Mouse (Mus musculus) liver, postnatal 0 days (tissue): ENCODE data around the gene Ly6f. TPM values are rescaled to one million over a fixed set of nuclear protein-coding genes. Genes with fewer than 3 reads are reported as not detected.
"Not testable (repeated sequence)": the region's sequence is repeated elsewhere in the genome, so short reads cannot be mapped to it uniquely, and the experiment has no call there.

Experiments used
- ATAC-seq: fragments of 200-750 bp; cut with Nextera tagmentation; 2 replicates; pipeline ENCODE4 v1.8.0; 2017; ENCODE audit warnings: mild to moderate bottlenecking, moderate library complexity
- DNase-seq: peaks from one replicate; pipeline ENCODE4 v3.0.0-alpha.2; 2016
- H3K27ac ChIP-seq: fragments of 300-500 bp; sonication (generic); 2 replicates; pipeline ENCODE4 v1.5.1; 2014; ENCODE audit warnings: antibody characterized with exemption, moderate library complexity, mild to moderate bottlenecking, low read depth
- H3K27me3 ChIP-seq: fragments of 300-500 bp; sonication (generic); 2 replicates; pipeline ENCODE4 v1.6.1; 2014; ENCODE audit warnings: low read length, control low read depth, mixed read lengths; ENCODE audit not compliant: insufficient read depth
- H3K36me3 ChIP-seq: fragments of 300-500 bp; sonication (generic); replicated peaks from 2 replicates; pipeline ENCODE4 v1.6.1; 2014; ENCODE audit warnings: mild to moderate bottlenecking, control low read depth, low read length, moderate library complexity, mixed read lengths; ENCODE audit not compliant: insufficient read depth
- H3K4me1 ChIP-seq: fragments of 300-500 bp; sonication (generic); 2 replicates; pipeline ENCODE4 v1.6.1; 2014; ENCODE audit warnings: antibody characterized with exemption, mild to moderate bottlenecking, control low read depth; ENCODE audit not compliant: insufficient read depth
- H3K4me2 ChIP-seq: fragments of 300-500 bp; sonication (generic); 2 replicates; pipeline ENCODE4 v1.6.1; 2014; ENCODE audit warnings: low read depth, mild to moderate bottlenecking, low read length, moderate library complexity, mixed read lengths
- H3K4me3 ChIP-seq: fragments of 300-500 bp; sonication (generic); 2 replicates; pipeline ENCODE4 v1.5.1; 2014; ENCODE audit warnings: low read depth, low read length
- H3K9ac ChIP-seq: fragments of 300-500 bp; sonication (generic); replicated peaks from 2 replicates; pipeline ENCODE4 v1.6.1; 2014; ENCODE audit warnings: mild to moderate bottlenecking, moderate library complexity
- H3K9me3 ChIP-seq: fragments of 300-500 bp; sonication (generic); 2 replicates; pipeline ENCODE4 v1.6.1; 2016; ENCODE audit warnings: mild to moderate bottlenecking, control low read depth, low read length, mixed read lengths
- CTCF ChIP-seq: sonication (generic); IDR thresholded peaks from 2 replicates; pipeline ENCODE4 v1.5.1; 2016; ENCODE audit warnings: antibody characterized with exemption, low read depth
- EP300 ChIP-seq: IDR thresholded peaks from 2 replicates; pipeline ENCODE4 v1.6.1; 2016; ENCODE audit warnings: antibody characterized with exemption, low read depth, mild to moderate bottlenecking
- WGBS: fragments of 180-500 bp; shearing (Covaris S2); extraction: QIAGEN DNeasy Blood & Tissue Kit; methylation state at CpG from one replicate; pipeline ENCODE4 v1.1.7; 2014; ENCODE audit not compliant: insufficient replicate concordance; 5-methylcytosine and 5-hydroxymethylcytosine counted together
- polyA plus RNA-seq: library from polyadenylated mRNA; unstranded; fragments of >200 nt; fragmentation: Nextera tagmentation; extraction: Ambion mirVana; gene quantifications from 2 replicates; pipeline ENCODE4 v1.2.1, GENCODE M21; 2015

The Ly6f gene
- polyA plus RNA-seq, 1 experiment from 2014 or later, result not detected

GRCm38 (mm10) chr15:75271891-75272290 is 3.7 kb downstream of the Ly6f start:
- no peak overlapping the region for H3K27ac ChIP-seq
- TF ChIP-seq EP300 (no peak), CTCF (no peak)
- H3K36me3 ChIP-seq, result no peaks in the 10 kb centered on the region
- ATAC-seq (no peak), DNase-seq (no peak)
- H3K27me3 ChIP-seq, result no peaks in the 10 kb centered on the region
- H3K4me2 ChIP-seq, result no peak overlapping the region
- H3K4me3 ChIP-seq, result no peak overlapping the region
- no peak overlapping the region for H3K9ac ChIP-seq
- no peaks in the 10 kb centered on the region for H3K9me3 ChIP-seq
- WGBS, result 59% methylated on average over 3 of the region's 3 CpGs
- peaks cover 4% of the 10 kb centered on the region; the same call in 1 of the 2 replicates for H3K4me1 ChIP-seq

- WGBS, result 65% methylated on average over 5 of the region's 5 CpGs
- not testable (repeated sequence) for H3K36me3 ChIP-seq, DNase-seq
Measured at GRCm38 (mm10) chr15:75281991-75282390, 13.8 kb downstream of the Ly6f start.

GRCm38 (mm10) chr15:75286512-75286911 is 18.3 kb downstream of the Ly6f start:
- not testable (repeated sequence) for H3K4me3 ChIP-seq, DNase-seq, H3K36me3 ChIP-seq, H3K9me3 ChIP-seq, H3K27ac ChIP-seq, H3K9ac ChIP-seq, H3K4me1 ChIP-seq, H3K27me3 ChIP-seq, H3K4me2 ChIP-seq, ATAC-seq
- 78% methylated on average over 4 of the region's 4 CpGs for WGBS

More at GRCm38 (mm10) chr15:75281991-75282390, 13.8 kb downstream of the Ly6f start:
- H3K27ac ChIP-seq, H3K27me3 ChIP-seq, H3K4me1 ChIP-seq, H3K4me3 ChIP-seq, ATAC-seq, H3K4me2 ChIP-seq, H3K9ac ChIP-seq, H3K9me3 ChIP-seq: not testable (repeated sequence)

- DNase-seq, result no peak
- Histone ChIP-seq H3K27ac (no peak overlapping the region), H3K4me1 (no peaks in the 10 kb centered on the region), H3K9ac (no peak overlapping the region), H3K27me3 (no peaks in the 10 kb centered on the region), H3K9me3 (no peaks in the 10 kb centered on the region), H3K4me3 (no peak overlapping the region), H3K36me3 (no peaks in the 10 kb centered on the region), H3K4me2 (no peak overlapping the region)
- no peak for TF ChIP-seq CTCF
- TF ChIP-seq EP300, result no peak
- 67% methylated on average over 1 of the region's 1 CpGs for WGBS
- no peak for ATAC-seq
Measured at GRCm38 (mm10) chr15:75292377-75292776, 24.2 kb downstream of the Ly6f start.

GRCm38 (mm10) chr15:75293873-75294385 is 25.7 kb downstream of the Ly6f start:
- no peak overlapping the region for H3K9ac ChIP-seq
- no peaks in the 10 kb centered on the region for H3K36me3 ChIP-seq
- H3K4me3 ChIP-seq, result no peak overlapping the region
- no peaks in the 10 kb centered on the region for H3K9me3 ChIP-seq
- no peaks in the 10 kb centered on the region for H3K27me3 ChIP-seq
- no peak overlapping the region for H3K4me2 ChIP-seq
- 75% methylated on average over 7 of the region's 7 CpGs for WGBS
- ATAC-seq, result no peak
- no peak overlapping the region for H3K27ac ChIP-seq
- no peak for DNase-seq
- no peaks in the 10 kb centered on the region for H3K4me1 ChIP-seq
- no peak for TF ChIP-seq CTCF
- TF ChIP-seq EP300, result no peak

GRCm38 (mm10) chr15:75306101-75306500 is 37.9 kb downstream of the Ly6f start:
- Histone ChIP-seq H3K36me3 (no peaks in the 10 kb centered on the region), H3K9me3 (no peaks in the 10 kb centered on the region), H3K4me1 (no peaks in the 10 kb centered on the region), H3K4me2 (no peak overlapping the region), H3K9ac (no peak overlapping the region), H3K27me3 (no peaks in the 10 kb centered on the region), H3K4me3 (no peak overlapping the region), H3K27ac (no peak overlapping the region)
- no peak for ATAC-seq
- TF ChIP-seq EP300 (no peak), CTCF (no peak)
- no peak for DNase-seq
- WGBS, result 34% methylated on average over 1 of the region's 1 CpGs

- TF ChIP-seq CTCF (no peak), EP300 (no peak)
- no peak for DNase-seq
- 65% methylated on average over 4 of the region's 4 CpGs for WGBS
- Histone ChIP-seq H3K27me3 (no peaks in the 10 kb centered on the region), H3K9me3 (no peaks in the 10 kb centered on the region), H3K27ac (peak overlapping the region; percentile 39), H3K4me1 (no peaks in the 10 kb centered on the region), H3K4me2 (no peak overlapping the region), H3K9ac (no peak overlapping the region), H3K36me3 (no peaks in the 10 kb centered on the region), H3K4me3 (no peak overlapping the region)
- peak; percentile 69 for ATAC-seq
Measured at GRCm38 (mm10) chr15:75309186-75309585, 41.0 kb downstream of the Ly6f start.
